Mouse (Mus musculus) G1E (cell line): Measurements from ENCODE around the gene Vcl.

Experiments
- CTCF ChIP-seq: IDR thresholded peaks from 2 replicates; pipeline ENCODE4 v1.5.1; 2012; ENCODE audit warnings: low read depth, low read length, inconsistent platforms, mixed read lengths
- GATA1 ChIP-seq: IDR thresholded peaks from 2 replicates; pipeline ENCODE4 v1.6.1; 2012; ENCODE audit warnings: borderline replicate concordance, low read length, inconsistent platforms, mixed read lengths

GRCm38 (mm10) chr14:21017871-21018270 lies 88.7 kb downstream of the Vcl start:
- TF ChIP-seq GATA1 (no peak), CTCF (no peak)
